Mouse (Mus musculus) brown adipose tissue, adult 24 weeks (tissue): ENCODE measurements around the gene Slc30a5. TPM values are rescaled to one million over a fixed set of nuclear protein-coding genes. Genes with fewer than 3 reads are reported as not detected.

Experiments
- H3K27ac ChIP-seq: fragments of 200-500 bp; replicated peaks from 2 replicates; pipeline ENCODE4 v1.5.1; 2012; ENCODE audit warnings: low read depth, mild to moderate bottlenecking, low read length
- H3K4me1 ChIP-seq: fragments of 200-500 bp; 2 replicates; pipeline ENCODE4 v1.6.1; 2012; ENCODE audit warnings: low read length, mixed read lengths; ENCODE audit not compliant: control insufficient read depth, insufficient read depth, insufficient read length
- H3K4me3 ChIP-seq: fragments of 200-500 bp; 2 replicates; pipeline ENCODE4 v1.5.1; 2012; ENCODE audit warnings: low read depth, mild to moderate bottlenecking, low read length, moderate library complexity; ENCODE audit not compliant: insufficient read depth
- polyA plus RNA-seq: library from polyadenylated mRNA; stranded (reverse); fragments of >200 nt; gene quantifications from 2 replicates; pipeline ENCODE4 v1.2.4, GENCODE M21; 2012; ENCODE audit not compliant: missing spikeins, insufficient read depth, insufficient read length

The Slc30a5 gene
- polyA plus RNA-seq, 1 experiment, result 16.9 TPM

DNA sequence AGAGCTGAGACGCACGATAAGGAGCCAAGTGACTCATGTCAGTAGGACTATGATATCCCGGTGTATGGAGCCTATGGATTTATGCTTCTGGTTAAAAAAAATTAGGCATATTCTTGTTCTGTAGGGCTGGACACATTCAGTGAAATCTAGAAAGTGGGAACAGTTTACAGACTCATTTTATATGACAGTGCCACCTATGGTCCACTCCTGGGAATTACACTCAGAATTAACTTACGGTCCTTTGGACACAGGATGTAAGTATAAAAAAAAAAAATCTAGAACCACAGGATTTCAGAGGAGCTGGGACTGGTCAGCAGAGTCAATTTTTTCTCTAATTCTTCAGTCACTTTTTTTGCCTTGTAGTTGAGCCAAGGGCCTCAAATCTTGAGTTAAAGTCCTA lies 20.9 kb upstream of the Slc30a5 start:
- Histone ChIP-seq H3K27ac (no peak overlapping the region), H3K4me3 (no peak overlapping the region), H3K4me1 (no peaks in the 10 kb centered on the region)

DNA sequence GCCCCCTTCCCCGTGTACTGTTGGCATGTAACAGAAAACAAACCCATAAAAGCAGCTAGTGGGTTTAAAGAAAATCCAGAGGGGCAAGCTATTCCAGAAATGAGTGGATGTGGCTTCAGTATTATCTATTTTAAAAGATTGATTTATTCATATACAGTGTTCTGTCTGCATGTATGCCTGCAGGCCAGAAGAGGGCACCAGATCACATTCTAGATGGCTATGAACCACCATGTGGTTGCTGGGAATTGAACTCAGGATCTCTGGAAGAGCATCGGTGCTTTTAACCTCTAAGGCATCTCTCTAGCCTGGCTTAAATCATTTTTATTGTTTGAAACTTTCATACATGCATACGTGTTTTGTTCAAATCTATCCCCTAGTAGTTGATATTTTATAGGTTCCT lies 19.9 kb upstream of the Slc30a5 start:
- H3K27ac ChIP-seq, result no peak overlapping the region
- no peak overlapping the region for H3K4me3 ChIP-seq
- H3K4me1 ChIP-seq, result no peaks in the 10 kb centered on the region

DNA sequence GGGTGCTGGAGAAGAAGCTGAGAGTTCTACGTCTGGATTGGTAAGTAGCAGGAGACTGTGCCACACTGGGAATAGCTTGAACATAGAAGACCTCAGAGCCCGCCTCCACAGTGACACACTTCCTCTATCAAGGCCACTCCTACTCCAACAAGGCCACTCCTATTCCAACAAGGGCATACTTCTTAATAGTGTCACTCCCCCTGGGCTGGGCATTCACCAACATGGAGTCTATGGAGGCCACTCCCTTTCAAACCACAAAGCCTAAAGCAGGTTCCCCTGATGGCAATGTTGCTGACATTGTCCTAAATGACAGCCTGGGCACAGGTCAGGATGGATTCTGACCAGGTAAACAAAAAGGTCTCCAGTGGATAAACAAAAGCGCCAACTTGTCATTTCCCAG lies 15.9 kb upstream of the Slc30a5 start:
- H3K27ac ChIP-seq, result no peak overlapping the region
- H3K4me1 ChIP-seq, result no peaks in the 10 kb centered on the region
- no peak overlapping the region for H3K4me3 ChIP-seq

DNA sequence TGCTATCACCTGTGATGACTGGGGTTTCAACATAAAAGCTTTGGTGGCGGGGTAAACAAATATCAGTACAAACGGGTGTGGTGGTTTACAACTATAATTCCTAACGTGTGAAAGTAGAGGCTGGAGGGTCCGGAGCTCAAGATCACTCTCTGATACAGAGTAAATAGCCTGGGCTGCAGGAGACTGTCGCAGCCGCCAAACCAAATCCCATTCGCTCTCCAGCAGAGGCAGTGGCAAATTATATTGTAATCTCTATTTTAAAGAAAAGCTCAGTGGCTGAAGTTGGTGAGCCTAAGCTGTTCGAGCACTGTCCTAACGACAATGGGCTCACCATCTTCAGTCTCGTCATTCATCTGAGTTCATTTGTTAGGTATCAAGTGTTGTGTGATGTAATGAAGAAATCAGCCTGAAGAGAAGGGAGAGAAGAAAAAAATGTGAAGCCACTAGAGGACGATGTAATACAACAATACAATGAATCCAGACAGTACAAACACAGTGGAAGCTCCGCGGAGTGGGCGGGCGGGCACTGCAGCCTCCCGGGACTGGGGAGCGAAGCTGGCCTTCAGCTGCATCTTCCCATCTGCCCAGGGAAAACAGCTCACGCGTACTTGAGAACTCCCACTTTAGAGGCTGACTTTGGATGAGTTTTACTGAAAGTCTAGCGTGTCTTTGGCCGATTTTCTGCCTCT lies 13.8 kb upstream of the Slc30a5 start:
- H3K27ac ChIP-seq, result no peak overlapping the region
- no peaks in the 10 kb centered on the region; the same call in 1 of the 2 replicates for H3K4me1 ChIP-seq
- no peak overlapping the region; the same call in 1 of the 2 replicates for H3K4me3 ChIP-seq

DNA sequence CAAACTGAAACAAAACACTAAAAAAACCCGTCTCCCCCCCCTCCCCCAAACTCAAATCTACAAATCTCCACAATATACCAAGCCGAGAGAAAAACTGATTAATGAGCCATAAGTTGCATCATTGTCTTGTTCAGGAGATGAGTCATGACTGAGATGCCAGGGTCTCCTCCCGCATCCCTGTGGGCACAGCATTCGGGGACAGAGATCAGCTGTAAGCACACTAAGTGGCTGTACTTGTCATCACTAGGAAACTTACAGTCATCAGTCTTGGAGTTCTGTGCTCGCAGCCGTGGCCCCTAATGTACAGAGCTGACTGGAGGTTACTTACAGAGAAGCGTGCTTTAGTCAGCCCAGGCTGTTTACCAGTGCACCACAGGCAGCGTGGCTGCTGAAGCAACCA lies 13.0 kb upstream of the Slc30a5 start:
- H3K4me1 ChIP-seq, result no peaks in the 10 kb centered on the region; the same call in 1 of the 2 replicates
- H3K27ac ChIP-seq, result no peak overlapping the region
- no peak overlapping the region for H3K4me3 ChIP-seq

DNA sequence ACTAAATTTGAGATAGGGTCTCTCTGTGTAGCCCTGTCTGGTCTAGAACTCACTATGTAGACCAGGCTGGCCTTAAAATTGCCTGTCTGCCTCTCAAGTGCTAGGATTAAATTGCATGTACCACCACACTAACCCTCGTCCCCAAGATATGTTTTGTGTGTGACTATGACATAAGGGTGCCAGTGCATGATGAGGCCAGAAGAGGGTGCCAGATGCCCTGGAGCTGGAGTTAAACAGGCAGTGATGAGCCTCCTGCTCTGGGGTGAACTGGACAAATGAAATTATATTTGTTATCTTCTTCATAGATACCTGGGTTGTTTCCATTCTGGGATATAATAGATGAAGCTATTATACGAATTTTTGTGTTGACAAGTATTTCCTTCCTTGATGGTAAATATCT lies 10.7 kb upstream of the Slc30a5 start:
- no peaks in the 10 kb centered on the region; the same call in 1 of the 2 replicates for H3K4me1 ChIP-seq
- H3K4me3 ChIP-seq, result no peak overlapping the region
- H3K27ac ChIP-seq, result no peak overlapping the region

DNA sequence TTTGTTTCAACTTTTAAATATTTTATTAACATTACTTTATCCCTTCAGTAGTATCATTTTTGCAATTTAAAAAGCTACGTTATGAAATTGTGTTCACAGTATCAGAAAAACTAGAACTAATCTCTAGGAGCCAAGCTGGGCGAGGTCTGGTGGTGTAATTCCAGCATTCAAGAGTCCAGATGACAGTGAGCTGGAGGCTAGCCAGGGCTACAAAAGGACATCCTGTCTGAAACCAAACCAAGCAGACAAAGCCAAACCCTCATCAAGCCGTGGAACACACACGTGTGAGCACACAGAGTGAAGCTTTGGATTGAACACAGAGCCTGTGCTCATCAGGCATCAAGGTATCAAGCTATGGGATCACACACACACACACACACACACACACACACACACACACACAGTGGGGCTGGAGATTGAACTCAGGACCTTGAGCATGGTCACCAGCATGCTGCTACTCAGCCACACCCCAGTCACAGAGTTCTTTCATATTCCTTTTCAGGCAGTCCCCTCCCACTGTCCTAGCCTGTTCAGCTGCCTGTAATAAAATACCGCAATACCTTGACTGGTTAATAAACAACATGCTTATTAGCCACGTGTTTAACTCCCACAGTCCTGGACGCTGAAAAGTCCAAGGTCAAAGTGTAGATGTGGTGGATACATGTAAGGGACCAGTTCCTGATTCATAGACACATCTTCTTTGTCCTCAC lies 9.9 kb upstream of the Slc30a5 start:
- Histone ChIP-seq H3K4me3 (no peak overlapping the region), H3K4me1 (no peaks in the 10 kb centered on the region; the same call in 1 of the 2 replicates), H3K27ac (no peak overlapping the region)

DNA sequence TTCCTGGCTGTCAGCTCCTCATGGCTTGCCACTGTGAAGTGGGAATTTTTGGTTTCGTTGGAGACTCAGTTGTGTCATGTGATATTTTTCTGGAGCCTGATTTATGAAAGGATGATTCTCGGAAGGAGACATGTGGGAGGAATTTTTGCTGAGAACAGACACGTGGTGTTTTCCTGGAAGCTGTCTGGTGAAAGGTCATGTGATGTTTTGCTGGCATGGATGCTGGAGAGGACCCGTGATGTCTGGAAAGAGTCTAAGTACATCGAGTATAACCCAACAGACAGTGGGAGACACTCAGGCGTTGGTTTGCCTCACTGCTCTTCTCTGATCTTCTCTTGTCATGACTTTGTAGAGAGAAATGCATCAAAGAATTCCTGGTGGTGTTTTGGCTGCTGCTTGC lies 8.5 kb upstream of the Slc30a5 start:
- H3K4me3 ChIP-seq, result no peak overlapping the region
- H3K27ac ChIP-seq, result no peak overlapping the region

DNA sequence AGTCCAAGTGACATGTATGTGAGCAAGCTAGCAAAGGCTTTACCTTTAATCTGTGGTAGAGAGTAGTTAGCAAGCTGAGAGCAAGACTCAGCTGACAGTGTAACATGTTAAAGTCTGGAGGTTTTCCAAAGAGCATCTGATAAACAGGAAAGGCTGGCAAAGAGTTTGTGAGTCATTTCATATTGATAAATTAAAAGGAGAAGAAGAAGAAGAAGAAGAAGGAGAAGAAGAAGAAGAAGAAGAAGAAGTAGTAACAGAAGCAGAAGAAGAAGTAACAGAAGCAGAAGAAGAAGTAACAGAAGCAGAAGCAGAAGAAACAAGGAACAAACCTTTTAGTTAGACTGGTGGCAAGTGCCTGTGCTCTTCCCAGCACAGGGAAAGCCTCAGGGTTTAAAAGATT lies 1.6 kb upstream of the Slc30a5 start:
- no peak overlapping the region for H3K27ac ChIP-seq
- peaks cover 8% of the 10 kb centered on the region for H3K4me1 ChIP-seq
- no peak overlapping the region for H3K4me3 ChIP-seq

More for the DNA sequence above, 8.5 kb upstream of the Slc30a5 start:
- H3K4me1 ChIP-seq, result no peaks in the 10 kb centered on the region; the same call in 1 of the 2 replicates

DNA sequence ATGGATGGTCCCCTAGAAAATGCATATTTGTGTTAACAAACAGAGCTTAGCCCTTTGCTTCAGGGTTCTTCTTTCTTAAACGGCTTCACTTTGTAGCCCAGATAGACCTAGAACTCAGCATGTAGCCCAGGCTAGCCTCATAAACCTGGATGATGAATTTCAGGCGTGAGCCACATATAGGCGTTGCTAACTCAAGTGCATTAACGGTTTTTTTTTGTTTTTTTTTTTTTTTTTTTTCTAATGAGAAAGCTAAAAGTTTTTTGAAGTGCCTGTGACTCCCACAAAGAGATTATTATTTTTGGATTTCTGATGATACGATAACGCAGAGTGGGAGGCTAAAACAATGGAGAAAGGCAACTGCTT lies 394 bp upstream of the Slc30a5 start:
- Histone ChIP-seq H3K27ac (no peak overlapping the region), H3K4me3 (peak overlapping the region; percentile 13; the same call in 1 of the 2 replicates), H3K4me1 (peaks cover 8% of the 10 kb centered on the region)

DNA sequence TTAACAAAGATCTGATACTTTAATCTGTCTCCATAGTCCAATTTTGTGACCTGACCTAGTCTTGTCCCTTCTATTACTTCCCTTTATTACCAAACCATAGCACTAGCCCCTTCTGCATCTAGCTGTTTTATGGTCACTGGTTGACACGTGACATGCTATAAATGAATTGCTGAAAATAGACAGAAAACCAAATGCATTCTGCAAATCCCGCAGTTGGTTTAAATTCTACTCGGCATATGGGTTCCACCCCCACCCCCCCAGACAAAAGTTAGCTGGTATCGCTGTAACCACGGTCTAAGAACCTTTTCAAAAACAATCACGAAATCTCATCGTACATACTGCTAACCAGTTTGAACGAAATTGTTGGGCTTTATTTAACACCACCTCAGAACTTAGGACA lies 1.0 kb downstream of the Slc30a5 start:
- Histone ChIP-seq H3K4me1 (peaks cover 8% of the 10 kb centered on the region), H3K27ac (peak overlapping the region; percentile 67), H3K4me3 (peak overlapping the region; percentile 72)

DNA sequence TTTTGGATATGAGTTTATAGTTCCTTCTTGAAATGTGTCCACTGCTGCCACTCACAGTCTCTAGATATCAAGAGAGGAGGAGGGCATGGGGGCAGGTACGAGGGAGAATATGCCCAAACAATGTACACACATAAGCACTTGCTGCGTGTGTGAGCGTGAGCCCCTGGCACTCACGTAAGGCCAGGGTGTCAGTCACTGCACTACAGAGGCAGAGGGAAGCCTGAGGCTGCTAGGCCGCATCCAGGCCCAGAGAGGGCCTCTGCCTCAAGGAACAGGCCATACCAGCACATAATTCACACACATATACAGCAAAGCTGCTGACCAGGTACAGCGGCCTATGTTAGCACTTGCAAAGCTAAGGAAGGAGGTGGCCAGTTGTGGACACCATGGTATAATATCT lies 2.1 kb downstream of the Slc30a5 start:
- Histone ChIP-seq H3K4me3 (0 out of 2 replicates have a peak overlapping the region, but pooled peaks have one; percentile 13), H3K27ac (no peak overlapping the region), H3K4me1 (peaks cover 8% of the 10 kb centered on the region)

DNA sequence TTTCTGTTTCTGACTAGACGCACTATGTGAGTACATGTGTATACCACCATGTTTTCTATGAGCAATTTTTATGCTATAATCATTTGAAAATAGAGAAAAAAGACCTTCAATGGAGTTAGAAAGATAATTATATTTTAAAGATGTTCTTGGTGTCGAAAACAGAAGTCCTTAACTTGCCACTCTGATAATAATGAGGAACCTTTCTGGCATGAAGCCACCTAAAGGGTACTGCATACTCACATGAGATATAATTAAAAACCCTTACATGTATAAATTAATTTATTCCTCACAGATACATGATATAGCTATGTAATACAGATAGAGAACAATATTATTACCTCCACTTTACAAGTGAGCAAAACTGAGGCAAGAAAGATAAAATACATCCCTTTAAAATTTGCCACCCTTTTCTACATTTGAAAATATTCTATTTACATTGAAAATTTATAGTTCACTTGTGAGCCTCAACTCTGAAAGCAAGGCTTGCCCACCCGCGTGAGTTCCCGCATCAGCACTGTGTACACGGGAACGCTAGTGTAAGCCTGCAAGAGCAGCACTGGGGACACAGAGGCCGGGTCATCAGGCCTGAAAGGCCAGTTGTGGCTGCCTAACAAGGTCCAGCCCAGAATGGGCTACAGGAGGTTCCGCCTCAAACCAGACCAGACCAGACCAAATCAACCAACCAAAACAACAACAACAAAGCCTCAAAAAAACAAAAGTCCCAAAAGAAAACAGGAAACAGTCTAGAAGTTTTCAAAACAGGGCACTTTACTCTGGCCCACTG lies 7.4 kb downstream of the Slc30a5 start:
- H3K27ac ChIP-seq, result no peak overlapping the region
- H3K4me3 ChIP-seq, result no peak overlapping the region
- H3K4me1 ChIP-seq, result peaks cover 2% of the 10 kb centered on the region; the same call in 1 of the 2 replicates

DNA sequence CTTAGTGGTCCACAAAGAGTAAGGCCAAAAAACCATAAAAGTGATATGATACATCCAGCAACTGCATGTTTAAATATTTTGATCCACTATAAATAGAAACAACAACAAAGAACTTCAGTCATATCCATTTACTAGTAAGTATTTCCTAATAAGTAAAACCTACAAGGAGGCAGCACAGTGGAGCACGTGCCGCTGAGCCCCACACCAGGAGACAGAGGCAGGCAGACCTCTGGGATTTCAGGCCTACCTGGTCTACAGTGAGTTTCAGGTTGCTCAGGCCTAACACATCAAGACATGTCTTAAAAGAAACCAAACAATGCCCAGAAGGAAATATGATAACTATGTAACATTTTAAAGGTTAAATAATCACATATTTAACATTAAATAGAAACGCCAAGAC lies 8.3 kb downstream of the Slc30a5 start:
- no peak overlapping the region for H3K27ac ChIP-seq
- H3K4me1 ChIP-seq, result no peaks in the 10 kb centered on the region
- H3K4me3 ChIP-seq, result no peak overlapping the region

DNA sequence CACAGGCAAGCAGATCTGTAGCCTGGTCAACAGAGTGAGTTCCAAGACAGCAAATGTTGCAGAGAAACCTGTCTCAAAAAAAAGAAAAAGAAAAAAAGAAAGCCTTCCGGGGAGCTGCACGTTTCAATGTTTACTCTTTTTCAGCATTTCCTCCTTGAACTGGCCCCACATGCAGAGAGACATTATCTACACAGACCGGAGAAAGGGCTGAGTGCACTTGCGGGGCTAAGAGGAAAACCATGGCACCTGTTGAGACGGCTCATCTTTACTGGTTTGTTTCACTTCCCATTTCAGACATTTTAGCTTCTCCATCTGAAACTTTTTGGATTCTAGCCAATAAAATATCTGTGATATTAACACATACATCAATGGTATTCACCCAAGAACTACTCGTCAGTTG lies 8.9 kb downstream of the Slc30a5 start:
- Histone ChIP-seq H3K4me1 (no peaks in the 10 kb centered on the region), H3K4me3 (no peak overlapping the region), H3K27ac (no peak overlapping the region)
